Mouse (Mus musculus) forebrain, embryonic 14.5 days (tissue): ENCODE measurements around the gene Slc25a42. TPM values are rescaled to one million over a fixed set of nuclear protein-coding genes. Genes with fewer than 3 reads are reported as not detected.
A peak's percentile ranks its signal among the peaks of the same experiment; 100 is the strongest.

ENCODE experiments used
- ATAC-seq: fragments of 200-750 bp; cut with Nextera tagmentation; 2 replicates; pipeline ENCODE4 v1.8.0; 2017; ENCODE audit warnings: mild to moderate bottlenecking, moderate library complexity
- DNase-seq: peaks from one replicate; pipeline ENCODE4 v3.0.0-alpha.2; 2015; ENCODE audit warnings: low spot score
- H3K27ac ChIP-seq: fragments of 300-500 bp; sonication (generic); 2 replicates; pipeline ENCODE4 v1.5.1; 2014; ENCODE audit warnings: low read depth, mild to moderate bottlenecking, control low read depth, low read length, moderate library complexity
- H3K27me3 ChIP-seq: fragments of 300-500 bp; sonication (generic); replicated peaks from 2 replicates; pipeline ENCODE4 v1.6.1; 2014; ENCODE audit warnings: low read length, control low read depth, mixed read lengths; ENCODE audit not compliant: control insufficient read depth, insufficient read depth
- H3K36me3 ChIP-seq: fragments of 300-500 bp; sonication (generic); 2 replicates; pipeline ENCODE4 v1.6.1; 2014; ENCODE audit warnings: low read length, control low read depth; ENCODE audit not compliant: control insufficient read depth, insufficient read depth
- H3K4me1 ChIP-seq: fragments of 300-500 bp; sonication (generic); 2 replicates; pipeline ENCODE4 v1.6.1; 2014; ENCODE audit warnings: antibody characterized with exemption, low read length, control low read depth; ENCODE audit not compliant: control insufficient read depth, insufficient read depth
- H3K4me2 ChIP-seq: fragments of 300-500 bp; sonication (generic); 2 replicates; pipeline ENCODE4 v1.6.1; 2014; ENCODE audit warnings: mild to moderate bottlenecking, control low read depth, low read length
- H3K4me3 ChIP-seq: fragments of 300-500 bp; sonication (generic); 2 replicates; pipeline ENCODE4 v1.5.1; 2014; ENCODE audit warnings: low read depth, low read length, control low read depth
- H3K9ac ChIP-seq: fragments of 300-500 bp; sonication (generic); 2 replicates; pipeline ENCODE4 v1.6.1; 2014; ENCODE audit warnings: mild to moderate bottlenecking, low read length, control low read depth, moderate library complexity
- H3K9me3 ChIP-seq: fragments of 300-500 bp; sonication (generic); replicated peaks from 2 replicates; pipeline ENCODE4 v1.6.1; 2016; ENCODE audit warnings: low read length, control low read depth, mixed read lengths; ENCODE audit not compliant: control insufficient read depth
- WGBS: fragments of 180-500 bp; shearing (Covaris S2); extraction: QIAGEN DNeasy Blood & Tissue Kit; methylation state at CpG from one replicate; pipeline ENCODE4 v1.1.7; 2014; 5-methylcytosine and 5-hydroxymethylcytosine counted together
- polyA plus RNA-seq: library from polyadenylated mRNA; unstranded; fragments of >200 nt; fragmentation: Nextera tagmentation; extraction: Ambion mirVana; gene quantifications from 2 replicates; pipeline ENCODE4 v1.2.1, GENCODE M21; 2014

Slc25a42 gene
- polyA plus RNA-seq, 1 experiment from 2014 or later: 2.3 TPM

- ATAC-seq (no peak), DNase-seq (no peak)
- no peak overlapping the region for H3K9ac ChIP-seq
- no peak overlapping the region for H3K4me3 ChIP-seq
- H3K27me3 ChIP-seq: no peaks in the 10 kb centered on the region
- H3K9me3 ChIP-seq: no peaks in the 10 kb centered on the region
- WGBS: 44% methylated on average over 1 of the region's 1 CpGs
- H3K27ac ChIP-seq: no peak overlapping the region
- H3K4me2 ChIP-seq: no peak overlapping the region
- no peaks in the 10 kb centered on the region for H3K36me3 ChIP-seq
- H3K4me1 ChIP-seq: peaks cover 5% of the 10 kb centered on the region; the same call in 1 of the 2 replicates
Observed at GRCm38 (mm10) chr8:70208130-70208529, 4.0 kb downstream of the Slc25a42 start.

- H3K4me1 ChIP-seq: no peaks in the 10 kb centered on the region
- WGBS: 64% methylated on average over 1 of the region's 1 CpGs
- H3K36me3 ChIP-seq: no peaks in the 10 kb centered on the region
- H3K9ac ChIP-seq: no peak overlapping the region
- no peaks in the 10 kb centered on the region for H3K9me3 ChIP-seq
- no peak overlapping the region for H3K4me3 ChIP-seq
- ATAC-seq (no peak), DNase-seq (no peak)
- no peak overlapping the region for H3K4me2 ChIP-seq
- no peaks in the 10 kb centered on the region for H3K27me3 ChIP-seq
- no peak overlapping the region for H3K27ac ChIP-seq
Observed at GRCm38 (mm10) chr8:70204757-70205156, 7.3 kb downstream of the Slc25a42 start.

- no peaks in the 10 kb centered on the region for H3K4me1 ChIP-seq
- H3K36me3 ChIP-seq: no peaks in the 10 kb centered on the region
- ATAC-seq: no peak
- H3K4me3 ChIP-seq: no peak overlapping the region
- H3K9me3 ChIP-seq: no peaks in the 10 kb centered on the region
- H3K9ac ChIP-seq: no peak overlapping the region
- H3K27me3 ChIP-seq: no peaks in the 10 kb centered on the region
- H3K27ac ChIP-seq: no peak overlapping the region
- WGBS: 65% methylated on average over 4 of the region's 4 CpGs
- DNase-seq: no peak
- no peak overlapping the region for H3K4me2 ChIP-seq
Observed at GRCm38 (mm10) chr8:70203072-70203471, 9.0 kb downstream of the Slc25a42 start.

GRCm38 (mm10) chr8:70201417-70201816 lies 10.7 kb downstream of the Slc25a42 start:
- H3K4me2 ChIP-seq: no peak overlapping the region
- H3K36me3 ChIP-seq: no peaks in the 10 kb centered on the region
- H3K9ac ChIP-seq: no peak overlapping the region
- H3K27me3 ChIP-seq: no peaks in the 10 kb centered on the region
- 87% methylated on average over 3 of the region's 3 CpGs for WGBS
- H3K4me3 ChIP-seq: no peak overlapping the region
- H3K27ac ChIP-seq: no peak overlapping the region
- ATAC-seq (no peak), DNase-seq (no peak)
- H3K4me1 ChIP-seq: no peaks in the 10 kb centered on the region
- no peaks in the 10 kb centered on the region for H3K9me3 ChIP-seq

- no peaks in the 10 kb centered on the region for H3K4me1 ChIP-seq
- no peaks in the 10 kb centered on the region for H3K27me3 ChIP-seq
- no peak overlapping the region for H3K4me2 ChIP-seq
- ATAC-seq (peak; percentile 84), DNase-seq (peak; percentile 65)
- H3K4me3 ChIP-seq: no peak overlapping the region
- H3K36me3 ChIP-seq: no peaks in the 10 kb centered on the region
- no peaks in the 10 kb centered on the region for H3K9me3 ChIP-seq
- 0 out of 2 replicates have a peak overlapping the region, but pooled peaks have one; percentile 35 for H3K27ac ChIP-seq
- 74% methylated on average over 5 of the region's 5 CpGs for whole genome bisulfite sequencing
- no peak overlapping the region for H3K9ac ChIP-seq
Observed at GRCm38 (mm10) chr8:70200098-70200681, 11.9 kb downstream of the Slc25a42 start.

GRCm38 (mm10) chr8:70197603-70198002 lies 14.5 kb downstream of the Slc25a42 start:
- Histone ChIP-seq H3K27ac (no peak overlapping the region), H3K36me3 (no peaks in the 10 kb centered on the region), H3K9ac (no peak overlapping the region), H3K4me3 (no peak overlapping the region), H3K4me2 (no peak overlapping the region), H3K4me1 (no peaks in the 10 kb centered on the region), H3K27me3 (no peaks in the 10 kb centered on the region), H3K9me3 (no peaks in the 10 kb centered on the region)
- DNase-seq: no peak
- WGBS: 34% methylated on average over 7 of the region's 7 CpGs
- no peak for ATAC-seq

GRCm38 (mm10) chr8:70195762-70196161 lies 16.3 kb downstream of the Slc25a42 start:
- 73% methylated on average over 2 of the region's 2 CpGs for WGBS
- ATAC-seq: no peak

GRCm38 (mm10) chr8:70194191-70194590 lies 17.9 kb downstream of the Slc25a42 start:
- Histone ChIP-seq H3K9me3 (no peaks in the 10 kb centered on the region), H3K9ac (no peak overlapping the region), H3K36me3 (no peaks in the 10 kb centered on the region), H3K4me2 (no peak overlapping the region), H3K27ac (no peak overlapping the region), H3K27me3 (no peaks in the 10 kb centered on the region), H3K4me1 (no peaks in the 10 kb centered on the region), H3K4me3 (no peak overlapping the region)
- DNase-seq: no peak
- WGBS: 91% methylated on average over 3 of the region's 3 CpGs
- no peak for ATAC-seq

More at GRCm38 (mm10) chr8:70195762-70196161, 16.3 kb downstream of the Slc25a42 start:
- no peaks in the 10 kb centered on the region for H3K4me1 ChIP-seq
- H3K36me3 ChIP-seq: no peaks in the 10 kb centered on the region
- no peaks in the 10 kb centered on the region for H3K9me3 ChIP-seq
- H3K4me3 ChIP-seq: no peak overlapping the region
- H3K9ac ChIP-seq: no peak overlapping the region
- no peak overlapping the region for H3K4me2 ChIP-seq
- H3K27me3 ChIP-seq: no peaks in the 10 kb centered on the region
- no peak overlapping the region for H3K27ac ChIP-seq
- DNase-seq: no peak

GRCm38 (mm10) chr8:70193238-70193637 lies 18.9 kb downstream of the Slc25a42 start:
- Histone ChIP-seq H3K27me3 (no peaks in the 10 kb centered on the region), H3K4me2 (no peak overlapping the region), H3K4me3 (no peak overlapping the region), H3K9ac (no peak overlapping the region), H3K4me1 (no peaks in the 10 kb centered on the region), H3K36me3 (no peaks in the 10 kb centered on the region), H3K9me3 (no peaks in the 10 kb centered on the region), H3K27ac (no peak overlapping the region)
- no peak for ATAC-seq
- 75% methylated on average over 5 of the region's 5 CpGs for WGBS
- no peak for DNase-seq
